Mouse (Mus musculus) G1E-ER4 (cell line): Measurements from ENCODE around the gene Gpc1. TPM values are rescaled to one million over a fixed set of nuclear protein-coding genes. Genes with fewer than 3 reads are reported as not detected.

ENCODE experiments used
- GATA1 ChIP-seq: IDR thresholded peaks from one replicate; pipeline ENCODE4 v1.8.0; 2012; ENCODE audit warnings: low read length, inconsistent platforms
- polyA plus RNA-seq: library from polyadenylated mRNA; stranded (reverse); fragments of >175 nt; gene quantifications from 2 replicates; pipeline ENCODE4 v1.2.3, GENCODE M21; 2012

Gene Gpc1
- polyA plus RNA-seq, 1 experiment, result not detected

GRCm38 (mm10) chr1:92849938-92850574 lies 18.6 kb downstream of the Gpc1 start:
- TF ChIP-seq GATA1, result no peak

GRCm38 (mm10) chr1:92852450-92852849 lies 21.0 kb downstream of the Gpc1 start:
- no peak for TF ChIP-seq GATA1

GRCm38 (mm10) chr1:92861503-92861902 lies 30.1 kb downstream of the Gpc1 start:
- TF ChIP-seq GATA1, result no peak

- TF ChIP-seq GATA1, result no peak
Observed at GRCm38 (mm10) chr1:92863268-92863667, 31.8 kb downstream of the Gpc1 start.

- TF ChIP-seq GATA1, result no peak
Observed at GRCm38 (mm10) chr1:92866170-92866569, 34.7 kb downstream of the Gpc1 start.

- TF ChIP-seq GATA1, result no peak
Observed at GRCm38 (mm10) chr1:92869985-92870384, 38.5 kb downstream of the Gpc1 start.

DNA sequence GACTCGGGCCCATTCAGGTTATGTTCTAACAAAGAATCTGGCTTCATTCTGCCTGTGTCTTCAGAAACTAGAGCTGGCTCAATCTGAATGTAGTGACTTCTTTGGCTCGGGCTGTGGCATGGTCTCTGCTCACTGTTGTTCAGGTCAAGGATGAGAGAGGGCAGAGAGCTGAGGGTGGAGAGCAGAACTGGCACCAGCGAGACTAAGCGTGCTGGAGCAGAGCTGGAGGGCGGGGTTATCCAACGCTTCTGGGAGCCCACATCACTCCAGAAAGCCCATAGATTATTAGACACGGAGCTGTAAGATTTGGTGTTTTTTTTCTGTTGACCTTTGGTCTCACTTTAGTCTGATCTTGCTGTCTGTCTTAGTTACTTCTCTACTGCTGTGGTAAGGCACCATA lies 41.2 kb downstream of the Gpc1 start:
- TF ChIP-seq GATA1, result no peak

DNA sequence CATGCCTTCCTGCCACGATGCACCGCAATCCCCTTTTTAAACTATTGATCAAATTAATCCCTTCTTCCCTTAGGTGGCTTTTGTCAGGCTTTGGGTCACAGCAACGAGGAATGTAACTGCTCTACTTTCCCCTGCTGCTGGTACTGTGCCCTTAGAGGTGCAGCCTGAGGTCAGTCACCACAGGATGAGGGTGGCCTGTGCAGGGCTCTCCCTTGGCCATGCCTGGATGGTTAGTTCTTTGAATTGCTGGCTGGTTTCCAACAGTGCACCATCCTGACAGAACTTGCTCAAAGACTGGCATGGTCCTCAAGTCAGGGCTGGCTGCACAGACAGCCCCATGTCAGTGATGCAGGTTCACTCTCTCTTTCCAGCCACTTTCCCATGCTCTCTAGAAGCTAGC lies 42.6 kb downstream of the Gpc1 start:
- TF ChIP-seq GATA1, result no peak

DNA sequence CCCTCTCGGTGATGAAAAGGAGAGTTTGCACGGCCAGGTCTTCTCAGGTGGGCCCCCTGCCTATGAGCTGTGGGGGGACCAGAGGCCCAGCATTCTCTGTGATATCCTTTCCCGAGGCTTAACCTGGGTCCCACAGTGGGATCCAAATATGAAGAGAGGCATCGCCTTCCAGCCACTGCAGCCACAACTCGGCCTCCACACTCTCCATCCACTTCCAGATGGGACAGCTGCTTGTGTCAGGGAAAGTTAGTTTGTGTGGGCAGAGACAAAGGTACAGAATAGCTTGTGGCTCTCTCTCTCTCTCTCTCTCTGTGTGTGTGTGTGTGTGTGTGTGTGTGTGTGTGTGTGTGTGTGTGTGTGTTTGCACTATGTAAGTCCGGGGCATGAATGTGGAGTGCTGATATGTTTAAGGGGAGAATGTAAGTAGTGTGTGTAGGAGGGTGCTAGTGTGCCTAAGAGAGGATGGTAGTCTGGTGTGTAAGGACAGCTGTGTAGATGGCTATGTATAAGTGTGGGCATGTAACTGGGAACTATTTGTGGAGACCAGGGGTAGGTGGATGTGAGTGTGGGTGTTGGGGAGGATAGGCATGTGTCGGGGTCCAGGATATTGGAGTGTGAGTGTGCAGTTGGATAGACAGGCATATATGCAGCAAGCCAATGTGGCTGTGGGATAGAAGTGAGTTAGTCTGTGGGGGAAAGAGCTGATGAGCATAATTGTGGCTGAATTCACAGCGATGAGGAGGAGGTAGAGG lies 44.1 kb downstream of the Gpc1 start:
- TF ChIP-seq GATA1, result no peak

- no peak for TF ChIP-seq GATA1
Observed at GRCm38 (mm10) chr1:92877431-92877978, 46.1 kb downstream of the Gpc1 start.

- TF ChIP-seq GATA1, result no peak
Observed at GRCm38 (mm10) chr1:92878066-92878741, 46.8 kb downstream of the Gpc1 start.

- TF ChIP-seq GATA1, result no peak
Observed at GRCm38 (mm10) chr1:92879266-92879665, 47.8 kb downstream of the Gpc1 start.

DNA sequence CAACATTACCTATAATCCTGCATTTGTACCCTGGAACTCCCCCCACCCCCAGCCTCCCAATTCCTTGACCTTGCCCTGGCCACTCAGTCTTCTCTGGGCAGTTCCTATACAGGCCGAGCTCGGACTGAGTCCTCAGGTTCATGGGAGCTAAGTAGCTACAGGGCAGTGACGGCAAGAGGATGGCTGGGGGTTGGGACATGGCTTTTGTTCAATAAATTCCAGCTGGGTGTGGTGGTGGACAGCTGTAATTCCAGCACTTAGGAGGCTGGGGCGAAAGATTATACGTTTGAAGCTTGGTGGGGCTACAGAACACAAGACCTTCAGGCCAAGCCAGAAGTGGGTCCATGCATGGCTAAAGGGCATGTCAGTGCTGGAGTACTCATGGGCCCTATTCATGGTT lies 48.7 kb downstream of the Gpc1 start:
- TF ChIP-seq GATA1, result no peak

- TF ChIP-seq GATA1, result no peak
Observed at GRCm38 (mm10) chr1:92881982-92882381, 50.5 kb downstream of the Gpc1 start.

DNA sequence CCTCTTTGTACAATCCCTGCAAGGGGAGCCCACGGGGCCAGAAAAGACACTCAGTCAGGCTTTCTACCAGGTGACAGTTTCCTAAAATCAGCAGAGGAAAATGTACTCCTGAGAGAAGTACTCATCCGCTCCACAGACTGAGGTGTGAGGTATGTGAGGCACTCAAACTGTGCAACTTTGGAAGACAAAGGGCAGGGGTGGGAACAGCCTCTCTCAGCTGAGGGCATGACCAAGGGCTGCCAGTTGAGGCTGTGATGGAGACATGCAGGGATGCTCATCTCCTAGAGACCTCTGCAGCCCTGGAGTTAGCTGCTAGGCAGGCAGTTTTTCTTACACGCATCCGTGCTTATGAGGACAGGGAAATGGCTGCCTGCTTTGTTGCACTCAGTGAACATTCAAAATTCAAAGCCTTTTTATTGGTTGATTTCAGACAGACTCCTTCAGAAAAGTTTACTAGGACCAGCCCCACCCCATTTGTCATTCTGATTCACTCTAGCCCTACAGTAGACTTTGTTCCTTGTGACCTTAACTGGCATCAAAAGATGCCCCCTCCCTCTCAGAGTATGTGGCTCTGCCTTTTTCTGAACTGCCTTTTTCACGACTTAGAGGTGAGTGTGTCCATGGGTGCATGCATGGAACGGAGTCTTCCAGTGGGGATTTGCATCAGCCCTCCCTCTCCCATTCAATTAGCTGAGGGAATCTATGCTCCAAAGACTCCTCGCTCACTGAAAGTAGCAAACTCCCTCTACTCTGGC lies 57.6 kb downstream of the Gpc1 start:
- TF ChIP-seq GATA1, result no peak

GRCm38 (mm10) chr1:92892791-92893190 lies 61.3 kb downstream of the Gpc1 start:
- TF ChIP-seq GATA1, result no peak
